Mouse (Mus musculus): ENCODE results near the gene Zbtb45. TPM values are rescaled to one million over a fixed set of nuclear protein-coding genes. Genes with fewer than 3 reads are reported as not detected.

Zbtb45 gene
- polyA plus RNA-seq, 1 experiment = 14.2 TPM

- no peaks in the 10 kb centered on the region for H3K4me1 ChIP-seq (ENCODE audit: control insufficient read depth, insufficient read depth, low read length)
- peak overlapping the region; percentile 43 for H3K27ac ChIP-seq (ENCODE audit: insufficient read depth, low read length)
- H3K4me3 ChIP-seq (ENCODE audit: insufficient read depth, low read length) = peak overlapping the region; percentile 43
- TF ChIP-seq POLR2A (IDR thresholded peaks at IDR 0.05; ENCODE audit: low read depth, low read length) = peak; percentile 85
- TF ChIP-seq CTCF (IDR thresholded peaks at IDR 0.05; ENCODE audit: borderline replicate concordance, insufficient read depth, low read length) = no peak
These were observed 48.2 kb downstream of the Zbtb45 start for GRCm38 (mm10) chr7:12961511-12962141.

- H3K4me1 ChIP-seq (ENCODE audit: control insufficient read depth, insufficient read depth, low read length) = no peaks in the 10 kb centered on the region
- no peak overlapping the region for H3K4me3 ChIP-seq (ENCODE audit: insufficient read depth, low read length)
- TF ChIP-seq POLR2A (IDR thresholded peaks at IDR 0.05; ENCODE audit: low read depth, low read length) (no peak), CTCF (IDR thresholded peaks at IDR 0.05; ENCODE audit: borderline replicate concordance, insufficient read depth, low read length) (no peak)
- no peak overlapping the region for H3K27ac ChIP-seq (ENCODE audit: insufficient read depth, low read length)
These were observed 50.1 kb downstream of the Zbtb45 start for GRCm38 (mm10) chr7:12959718-12960117.

GRCm38 (mm10) chr7:12958948-12959347, 50.9 kb downstream of the Zbtb45 start:
- H3K27ac ChIP-seq (ENCODE audit: insufficient read depth, low read length) = no peak overlapping the region
- no peaks in the 10 kb centered on the region for H3K4me1 ChIP-seq (ENCODE audit: control insufficient read depth, insufficient read depth, low read length)
- no peak for TF ChIP-seq CTCF (IDR thresholded peaks at IDR 0.05; ENCODE audit: borderline replicate concordance, insufficient read depth, low read length)
- TF ChIP-seq POLR2A (IDR thresholded peaks at IDR 0.05; ENCODE audit: low read depth, low read length) = no peak
- no peak overlapping the region for H3K4me3 ChIP-seq (ENCODE audit: insufficient read depth, low read length)

DNA sequence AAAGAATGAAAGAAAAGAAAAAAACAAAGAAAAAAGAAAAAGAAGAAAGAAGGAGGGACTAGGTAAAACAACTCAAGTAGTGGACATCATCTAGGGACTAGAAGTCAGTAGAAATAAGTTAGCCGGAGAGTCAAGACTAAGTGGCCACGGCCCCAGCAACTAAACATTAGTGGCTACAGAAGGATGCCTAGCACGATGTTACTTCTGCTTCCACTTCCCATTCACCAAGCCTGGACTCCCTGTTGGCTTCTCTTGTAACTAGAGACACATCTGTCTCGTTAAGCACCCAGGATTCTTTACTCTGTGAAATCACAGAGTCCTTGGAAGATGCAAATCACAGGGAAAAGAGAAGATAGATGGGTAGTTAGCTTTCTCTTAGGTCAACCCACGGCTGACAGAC, 52.3 kb downstream of the Zbtb45 start:
- Histone ChIP-seq H3K4me3 (ENCODE audit: insufficient read depth, low read length) (no peak overlapping the region), H3K4me1 (ENCODE audit: control insufficient read depth, insufficient read depth, low read length) (no peaks in the 10 kb centered on the region), H3K27ac (ENCODE audit: insufficient read depth, low read length) (no peak overlapping the region)
- no peak for TF ChIP-seq CTCF (IDR thresholded peaks at IDR 0.05; ENCODE audit: borderline replicate concordance, insufficient read depth, low read length)
- TF ChIP-seq POLR2A (IDR thresholded peaks at IDR 0.05; ENCODE audit: low read depth, low read length) = no peak

GRCm38 (mm10) chr7:12954896-12955295, 54.9 kb downstream of the Zbtb45 start:
- TF ChIP-seq POLR2A (IDR thresholded peaks at IDR 0.05; ENCODE audit: low read depth, low read length) (no peak), CTCF (IDR thresholded peaks at IDR 0.05; ENCODE audit: borderline replicate concordance, insufficient read depth, low read length) (no peak)
- no peak overlapping the region for H3K4me3 ChIP-seq (ENCODE audit: insufficient read depth, low read length)
- peaks cover 3% of the 10 kb centered on the region; the same call in 1 of the 2 replicates for H3K4me1 ChIP-seq (ENCODE audit: control insufficient read depth, insufficient read depth, low read length)
- no peak overlapping the region; the same call in 1 of the 2 replicates for H3K27ac ChIP-seq (ENCODE audit: insufficient read depth, low read length)

Other genes starting within 250 kb of the Zbtb45 start
- 1.5 and 1.9 TPM in 2 replicates for gene Zscan18, start 206.4 kb downstream of the Zbtb45 start, polyA plus RNA-seq (2011; ENCODE audit: insufficient read length, low read depth, missing spikeins)
- 9.0 and 12.2 TPM in 2 replicates for gene Zfp329, start 191.2 kb downstream of the Zbtb45 start, polyA plus RNA-seq (2011; ENCODE audit: insufficient read length, low read depth, missing spikeins)
- gene Zfp110, start 175.3 kb downstream of the Zbtb45 start, polyA plus RNA-seq (2011; ENCODE audit: insufficient read length, low read depth, missing spikeins) = 25.6 and 27.3 TPM in 2 replicates
- gene Zfp128, start 128.9 kb downstream of the Zbtb45 start, polyA plus RNA-seq (2011; ENCODE audit: insufficient read length, low read depth, missing spikeins) = 2.9 and 3.4 TPM in 2 replicates
- 7.6 and 9.8 TPM in 2 replicates for gene Zscan22, start 112.2 kb downstream of the Zbtb45 start, polyA plus RNA-seq (2011; ENCODE audit: insufficient read length, low read depth, missing spikeins)
- 1,341 and 1,449 TPM in 2 replicates for gene Rps5, start 87.7 kb downstream of the Zbtb45 start, polyA plus RNA-seq (2011; ENCODE audit: insufficient read length, low read depth, missing spikeins)
- gene Rnf225, start 82.6 kb downstream of the Zbtb45 start, polyA plus RNA-seq (2011; ENCODE audit: insufficient read length, low read depth, missing spikeins) = 0.30 and 0.63 TPM in 2 replicates
- 5.5 and 6.9 TPM in 2 replicates for gene Zfp324, start 44.2 kb downstream of the Zbtb45 start, polyA plus RNA-seq (2011; ENCODE audit: insufficient read length, low read depth, missing spikeins)
- 2.4 and 2.8 TPM in 2 replicates for gene Zfp446, start 32.2 kb downstream of the Zbtb45 start, polyA plus RNA-seq (2011; ENCODE audit: insufficient read length, low read depth, missing spikeins)
- not detected in 2 replicates for gene Slc27a5, start 11.8 kb downstream of the Zbtb45 start, polyA plus RNA-seq (2011; ENCODE audit: insufficient read length, low read depth, missing spikeins)
- gene Trim28, start 10.9 kb downstream of the Zbtb45 start, polyA plus RNA-seq (2011; ENCODE audit: insufficient read length, low read depth, missing spikeins) = 352 and 453 TPM in 2 replicates
- 85.6 and 98.6 TPM in 2 replicates for gene Chmp2a, start 24.8 kb upstream of the Zbtb45 start, polyA plus RNA-seq (2011; ENCODE audit: insufficient read length, low read depth, missing spikeins)
- 273 and 288 TPM in 2 replicates for gene Ube2m, start 28.2 kb upstream of the Zbtb45 start, polyA plus RNA-seq (2011; ENCODE audit: insufficient read length, low read depth, missing spikeins)
- 0.80 and 1.0 TPM in 2 replicates for gene Mzf1, start 44.7 kb upstream of the Zbtb45 start, polyA plus RNA-seq (2011; ENCODE audit: insufficient read length, low read depth, missing spikeins)
- gene Vmn1r85, start 85.1 kb upstream of the Zbtb45 start, polyA plus RNA-seq (2011; ENCODE audit: insufficient read length, low read depth, missing spikeins) = not detected in 2 replicates
- gene Vmn1r86, start 109.9 kb upstream of the Zbtb45 start, polyA plus RNA-seq (2011; ENCODE audit: insufficient read length, low read depth, missing spikeins) = not detected in 2 replicates
- gene Vmn1r87, start 130.1 kb upstream of the Zbtb45 start, polyA plus RNA-seq (2011; ENCODE audit: insufficient read length, low read depth, missing spikeins) = 0.28 TPM in 1 of 2 replicates, not detected in the other
- gene Vmn1r88, start 149.5 kb upstream of the Zbtb45 start, polyA plus RNA-seq (2011; ENCODE audit: insufficient read length, low read depth, missing spikeins) = 0.07 and 0.09 TPM in 2 replicates
- not detected in 2 replicates for gene Vmn1r89, start 203.0 kb upstream of the Zbtb45 start, polyA plus RNA-seq (2011; ENCODE audit: insufficient read length, low read depth, missing spikeins)

All from embryonic fibroblast, embryonic 13.5 days (primary cell).